Mouse (Mus musculus) ES-E14 (cell line): ENCODE data around the gene 2610301B20Rik. TPM values are rescaled to one million over a fixed set of nuclear protein-coding genes. Genes with fewer than 3 reads are reported as not detected.

Source experiments
- DNase-seq: peaks from one replicate; pipeline ENCODE4 v3.0.0-alpha.2; 2013; ENCODE audit warnings: low read depth, low spot score
- H3K27ac ChIP-seq: 2 replicates; pipeline ENCODE4 v1.5.1; 2012; ENCODE audit warnings: low read depth, mild to moderate bottlenecking, low read length, moderate library complexity, mixed read lengths; ENCODE audit not compliant: poor library complexity, insufficient read depth, severe bottlenecking
- H3K36me3 ChIP-seq: 2 replicates; pipeline ENCODE4 v1.6.1; 2012; ENCODE audit warnings: mild to moderate bottlenecking, low read length, moderate library complexity, mixed read lengths; ENCODE audit not compliant: control insufficient read depth, poor library complexity, insufficient read depth, severe bottlenecking
- H3K4me1 ChIP-seq, 2 experiments: fragments of 150-350 bp in 1 of 2; sonication (generic) in 1 of 2; 2 replicates each; pipeline ENCODE4 v1.6.1; 2012; ENCODE audit warnings: low read length in 2 of 2, mild to moderate bottlenecking in 1 of 2, mixed read lengths in 1 of 2; ENCODE audit not compliant: control insufficient read depth in 2 of 2, insufficient read depth in 2 of 2, poor library complexity in 1 of 2
- H3K4me3 ChIP-seq, 2 experiments: fragments of 150-350 bp in 1 of 2; sonication (generic) in 1 of 2; 2 replicates each; pipeline ENCODE4 v1.5.1; 2012; ENCODE audit warnings: low read length in 2 of 2, low read depth in 1 of 2, mild to moderate bottlenecking in 1 of 2, mixed read lengths in 1 of 2; ENCODE audit not compliant: insufficient read depth in 1 of 2, poor library complexity in 1 of 2, severe bottlenecking in 1 of 2
- H3K9ac ChIP-seq: 2 replicates; pipeline ENCODE4 v1.6.1; 2012; ENCODE audit warnings: low read depth, mild to moderate bottlenecking, low read length, mixed read lengths; ENCODE audit not compliant: poor library complexity, insufficient read depth, severe bottlenecking
- H3K9me3 ChIP-seq: fragments of 150-350 bp; sonication (generic); 2 replicates; pipeline ENCODE4 v1.6.1; 2012; ENCODE audit warnings: low read depth, mild to moderate bottlenecking, low read length; ENCODE audit not compliant: control insufficient read depth, insufficient read depth
- CHD2 ChIP-seq: IDR thresholded peaks from 2 replicates; pipeline ENCODE4 v1.6.1; 2014; ENCODE audit warnings: mild to moderate bottlenecking, low read depth, low read length, inconsistent platforms
- HCFC1 ChIP-seq: IDR thresholded peaks from 2 replicates; pipeline ENCODE4 v1.6.1; 2012; ENCODE audit warnings: low read length, inconsistent platforms, borderline replicate concordance; ENCODE audit not compliant: insufficient read depth
- MAFK ChIP-seq: IDR thresholded peaks from 2 replicates; pipeline ENCODE4 v1.6.1; 2014; ENCODE audit warnings: mild to moderate bottlenecking, low read depth, low read length, inconsistent platforms; ENCODE audit not compliant: insufficient read depth
- ZC3H11A ChIP-seq: IDR thresholded peaks from 2 replicates; pipeline ENCODE4 v1.6.1; 2012; ENCODE audit warnings: low read depth, mild to moderate bottlenecking, inconsistent platforms, low read length, borderline replicate concordance
- ZNF384 ChIP-seq: IDR thresholded peaks from 2 replicates; pipeline ENCODE4 v1.6.1; 2012; ENCODE audit warnings: low read depth, low read length, inconsistent platforms
- in situ Hi-C, 2 experiments: fragments of 600-800 bp; cut with MboI; formaldehyde crosslinking; loops; one replicate each; pipeline ENCODE4 v1.15.1; 2025; ENCODE audit warnings: low sequenced_read_pairs in 2 of 2, inconsistent platforms in 1 of 2; ENCODE audit not compliant: unreplicated experiment in 2 of 2
- total RNA-seq: library from RNA; depleted of rRNA; stranded (reverse); fragments of 300-350 nt; gene quantifications from 2 replicates; pipeline ENCODE4 v1.2.3, GENCODE M21; 2012

The 2610301B20Rik gene
- total RNA-seq, 1 experiment = 6.1 TPM

- peaks cover 0 to 13% of the 10 kb centered on the region in 2 experiments; a peak in 1 of 4 replicates for H3K4me1 ChIP-seq
- H3K9ac ChIP-seq = no peak overlapping the region
- H3K36me3 ChIP-seq = no peaks in the 10 kb centered on the region
- no peak overlapping the region for H3K4me3 ChIP-seq
- H3K27ac ChIP-seq = no peak overlapping the region
- in situ Hi-C loops = loop anchor here (10.0 to 25.0 kb wide), 2 partner anchors 249 to 251 kb away; partner anchors contain the start of gene Trp53inp1 (in 1 of the 2)
- no peak for DNase-seq
- no peak for TF ChIP-seq MAFK
- no peak for TF ChIP-seq ZC3H11A
- no peak for TF ChIP-seq CHD2
- TF ChIP-seq ZNF384 = no peak
- TF ChIP-seq HCFC1 = no peak
- H3K9me3 ChIP-seq = no peaks in the 10 kb centered on the region
Observed at GRCm38 (mm10) chr4:10913409-10913808, 39.1 kb downstream of the 2610301B20Rik start.

- H3K4me1 ChIP-seq = peaks cover 0 to 15% of the 10 kb centered on the region in 2 experiments; a peak in 1 of 4 replicates
Observed at GRCm38 (mm10) chr4:10914766-10915165, 40.5 kb downstream of the 2610301B20Rik start.

GRCm38 (mm10) chr4:10915271-10915670 lies 41.0 kb downstream of the 2610301B20Rik start:
- H3K4me3 ChIP-seq = no peak overlapping the region
- TF ChIP-seq ZC3H11A (no peak), ZNF384 (no peak), HCFC1 (no peak), MAFK (no peak), CHD2 (no peak)
- peaks cover 0 to 15% of the 10 kb centered on the region in 2 experiments; a peak in 1 of 4 replicates for H3K4me1 ChIP-seq
- no peak overlapping the region for H3K9ac ChIP-seq
- in situ Hi-C loops = loop anchor here (10.0 to 25.0 kb wide), 2 partner anchors 247 to 250 kb away; partner anchors contain the start of gene Trp53inp1 (in 1 of the 2)
- H3K9me3 ChIP-seq = no peaks in the 10 kb centered on the region
- no peak overlapping the region for H3K27ac ChIP-seq
- DNase-seq = no peak
- H3K36me3 ChIP-seq = no peaks in the 10 kb centered on the region

More at GRCm38 (mm10) chr4:10914766-10915165, 40.5 kb downstream of the 2610301B20Rik start:
- no peaks in the 10 kb centered on the region for H3K9me3 ChIP-seq
- no peak overlapping the region for H3K9ac ChIP-seq
- TF ChIP-seq MAFK (no peak), ZC3H11A (no peak), CHD2 (no peak), ZNF384 (no peak), HCFC1 (no peak)
- in situ Hi-C loops = loop anchor here (10.0 to 25.0 kb wide), 2 partner anchors 248 to 250 kb away; partner anchors contain the start of gene Trp53inp1 (in 1 of the 2)
- no peaks in the 10 kb centered on the region for H3K36me3 ChIP-seq
- no peak overlapping the region for H3K4me3 ChIP-seq
- no peak for DNase-seq
- no peak overlapping the region for H3K27ac ChIP-seq

- H3K4me3 ChIP-seq = no peak overlapping the region
- TF ChIP-seq HCFC1 = no peak
- no peaks in the 10 kb centered on the region for H3K36me3 ChIP-seq
- H3K27ac ChIP-seq = peak overlapping the region; percentile 24; the same call in 1 of the 2 replicates
- peaks cover 0 to 8% of the 10 kb centered on the region in 2 experiments; a peak in 1 of 4 replicates for H3K4me1 ChIP-seq
- no peak for DNase-seq
- no peaks in the 10 kb centered on the region for H3K9me3 ChIP-seq
- in situ Hi-C loops = loop anchor here (10.0 to 25.0 kb wide), 2 partner anchors 244 to 246 kb away; partner anchors contain the start of gene Trp53inp1 (in 1 of the 2)
- no peak overlapping the region for H3K9ac ChIP-seq
Observed at GRCm38 (mm10) chr4:10918402-10918801, 44.1 kb downstream of the 2610301B20Rik start.

GRCm38 (mm10) chr4:10919097-10919496 lies 44.8 kb downstream of the 2610301B20Rik start:
- H3K36me3 ChIP-seq = no peaks in the 10 kb centered on the region
- no peak overlapping the region for H3K4me3 ChIP-seq
- H3K4me1 ChIP-seq = peaks cover 0 to 3% of the 10 kb centered on the region in 2 experiments; a peak in 1 of 4 replicates
- TF ChIP-seq HCFC1 = no peak
- TF ChIP-seq MAFK = no peak
- no peak for TF ChIP-seq ZC3H11A
- TF ChIP-seq ZNF384 = no peak
- TF ChIP-seq CHD2 = no peak
- no peaks in the 10 kb centered on the region for H3K9me3 ChIP-seq
- H3K27ac ChIP-seq = no peak overlapping the region
- H3K9ac ChIP-seq = no peak overlapping the region
- DNase-seq = no peak
- in situ Hi-C loops = loop anchor here (10.0 to 25.0 kb wide), 2 partner anchors 243 to 246 kb away; partner anchors contain the start of gene Trp53inp1 (in 1 of the 2)
